Mouse (Mus musculus) G1E (cell line): Measurements from ENCODE around the gene Cox7b.

Experiments
- CTCF ChIP-seq: IDR thresholded peaks from 2 replicates; pipeline ENCODE4 v1.5.1; 2012; ENCODE audit warnings: low read depth, low read length, inconsistent platforms, mixed read lengths
- GATA1 ChIP-seq: IDR thresholded peaks from 2 replicates; pipeline ENCODE4 v1.6.1; 2012; ENCODE audit warnings: borderline replicate concordance, low read length, inconsistent platforms, mixed read lengths
- GATA2 ChIP-seq: IDR thresholded peaks from 2 replicates; pipeline ENCODE4 v1.6.1; 2012; ENCODE audit warnings: low read depth, low read length, inconsistent platforms, borderline replicate concordance
- POLR2AphosphoS5 ChIP-seq: IDR thresholded peaks from 2 replicates; pipeline ENCODE4 v1.6.1; 2012; ENCODE audit warnings: low read depth, low read length, inconsistent platforms; ENCODE audit not compliant: insufficient replicate concordance
- TAL1 ChIP-seq: conservative IDR thresholded peaks from 2 replicates; pipeline ENCODE4 v1.6.1; 2012; ENCODE audit warnings: low read depth, low read length, inconsistent platforms, mixed read lengths

DNA sequence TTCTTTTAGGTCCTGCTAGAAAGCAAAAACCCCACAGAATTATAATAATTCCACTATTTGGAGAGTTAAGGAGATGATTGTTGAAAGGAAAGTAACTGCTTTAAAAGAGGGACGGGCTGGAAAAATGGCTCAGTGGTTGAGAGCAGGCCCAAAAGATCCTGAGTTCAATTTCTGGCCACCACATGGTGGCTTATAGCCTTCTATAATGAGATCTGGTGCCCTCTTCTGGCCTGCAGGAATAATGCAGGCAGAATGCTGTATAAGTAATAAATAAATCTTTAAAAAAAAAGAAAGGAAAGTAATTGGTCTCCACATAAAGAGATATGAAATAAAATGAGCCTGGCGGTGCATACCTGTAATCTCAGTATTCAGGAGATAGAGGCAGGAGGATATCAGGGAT is 2.3 kb upstream of the Cox7b start:
- TF ChIP-seq CTCF = 0 out of 2 replicates have a peak, but pooled peaks have one; percentile 4
- no peak for TF ChIP-seq POLR2AphosphoS5
- no peak for TF ChIP-seq TAL1
- no peak for TF ChIP-seq GATA1
- TF ChIP-seq GATA2 = no peak
